Mouse (Mus musculus) spleen, adult 2 months (tissue): ENCODE results near the gene Gstm1.

Source experiments
- CTCF ChIP-seq: fragments of 200-500 bp; IDR thresholded peaks from 2 replicates; pipeline ENCODE4 v1.5.1; 2011; ENCODE audit warnings: mild to moderate bottlenecking, inconsistent platforms; ENCODE audit not compliant: insufficient read depth, insufficient read length, insufficient replicate concordance; ENCODE audit errors: extremely low read depth
- POLR2A ChIP-seq: fragments of 200-500 bp; IDR thresholded peaks from 2 replicates; pipeline ENCODE4 v1.6.1; 2011; ENCODE audit warnings: low read depth, low read length, inconsistent platforms

DNA sequence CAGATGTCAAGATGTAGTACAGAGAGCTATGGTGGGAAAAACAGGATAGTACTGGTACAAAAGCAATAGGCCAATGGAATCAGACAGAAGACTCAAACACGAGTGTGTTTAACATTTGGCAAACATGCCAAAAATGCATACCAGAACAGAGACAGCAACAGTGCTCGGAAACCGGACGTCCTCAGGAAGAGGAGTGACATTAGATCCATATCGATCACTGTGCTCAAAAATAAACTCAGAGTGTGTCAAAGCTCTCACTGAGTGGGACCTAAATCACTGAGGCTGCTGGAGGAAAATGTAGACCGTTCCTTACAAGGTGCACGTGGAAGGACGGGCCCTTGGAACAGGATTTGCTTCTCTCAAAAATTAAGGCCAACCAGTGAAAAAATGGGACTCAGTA lies 15.8 kb downstream of the Gstm1 start:
- TF ChIP-seq POLR2A (no peak), CTCF (no peak)
